Mouse (Mus musculus) ES-E14 (cell line): ENCODE data around the gene Prkag2. TPM values are rescaled to one million over a fixed set of nuclear protein-coding genes. Genes with fewer than 3 reads are reported as not detected.

Source experiments
- DNase-seq: peaks from one replicate; pipeline ENCODE4 v3.0.0-alpha.2; 2013; ENCODE audit warnings: low read depth, low spot score
- H3K27ac ChIP-seq: 2 replicates; pipeline ENCODE4 v1.5.1; 2012; ENCODE audit warnings: low read depth, mild to moderate bottlenecking, low read length, moderate library complexity, mixed read lengths; ENCODE audit not compliant: poor library complexity, insufficient read depth, severe bottlenecking
- H3K36me3 ChIP-seq: 2 replicates; pipeline ENCODE4 v1.6.1; 2012; ENCODE audit warnings: mild to moderate bottlenecking, low read length, moderate library complexity, mixed read lengths; ENCODE audit not compliant: control insufficient read depth, poor library complexity, insufficient read depth, severe bottlenecking
- H3K4me1 ChIP-seq, 2 experiments: fragments of 150-350 bp in 1 of 2; sonication (generic) in 1 of 2; 2 replicates each; pipeline ENCODE4 v1.6.1; 2012; ENCODE audit warnings: low read length in 2 of 2, mild to moderate bottlenecking in 1 of 2, mixed read lengths in 1 of 2; ENCODE audit not compliant: control insufficient read depth in 2 of 2, insufficient read depth in 2 of 2, poor library complexity in 1 of 2
- H3K4me3 ChIP-seq, 2 experiments: fragments of 150-350 bp in 1 of 2; sonication (generic) in 1 of 2; 2 replicates each; pipeline ENCODE4 v1.5.1; 2012; ENCODE audit warnings: low read length in 2 of 2, low read depth in 1 of 2, mild to moderate bottlenecking in 1 of 2, mixed read lengths in 1 of 2; ENCODE audit not compliant: insufficient read depth in 1 of 2, poor library complexity in 1 of 2, severe bottlenecking in 1 of 2
- H3K9ac ChIP-seq: 2 replicates; pipeline ENCODE4 v1.6.1; 2012; ENCODE audit warnings: low read depth, mild to moderate bottlenecking, low read length, mixed read lengths; ENCODE audit not compliant: poor library complexity, insufficient read depth, severe bottlenecking
- H3K9me3 ChIP-seq: fragments of 150-350 bp; sonication (generic); 2 replicates; pipeline ENCODE4 v1.6.1; 2012; ENCODE audit warnings: low read depth, mild to moderate bottlenecking, low read length; ENCODE audit not compliant: control insufficient read depth, insufficient read depth
- CHD2 ChIP-seq: IDR thresholded peaks from 2 replicates; pipeline ENCODE4 v1.6.1; 2014; ENCODE audit warnings: mild to moderate bottlenecking, low read depth, low read length, inconsistent platforms
- HCFC1 ChIP-seq: IDR thresholded peaks from 2 replicates; pipeline ENCODE4 v1.6.1; 2012; ENCODE audit warnings: low read length, inconsistent platforms, borderline replicate concordance; ENCODE audit not compliant: insufficient read depth
- MAFK ChIP-seq: IDR thresholded peaks from 2 replicates; pipeline ENCODE4 v1.6.1; 2014; ENCODE audit warnings: mild to moderate bottlenecking, low read depth, low read length, inconsistent platforms; ENCODE audit not compliant: insufficient read depth
- ZC3H11A ChIP-seq: IDR thresholded peaks from 2 replicates; pipeline ENCODE4 v1.6.1; 2012; ENCODE audit warnings: low read depth, mild to moderate bottlenecking, inconsistent platforms, low read length, borderline replicate concordance
- ZNF384 ChIP-seq: IDR thresholded peaks from 2 replicates; pipeline ENCODE4 v1.6.1; 2012; ENCODE audit warnings: low read depth, low read length, inconsistent platforms
- in situ Hi-C, 2 experiments: fragments of 600-800 bp; cut with MboI; formaldehyde crosslinking; loops; one replicate each; pipeline ENCODE4 v1.15.1; 2025; ENCODE audit warnings: low sequenced_read_pairs in 2 of 2, inconsistent platforms in 1 of 2; ENCODE audit not compliant: unreplicated experiment in 2 of 2
- total RNA-seq: library from RNA; depleted of rRNA; stranded (reverse); fragments of 300-350 nt; gene quantifications from 2 replicates; pipeline ENCODE4 v1.2.3, GENCODE M21; 2012

Prkag2 gene
- total RNA-seq, 1 experiment, result 10.5 TPM

GRCm38 (mm10) chr5:25041947-25042346 is 58.5 kb downstream of the Prkag2 start:
- Histone ChIP-seq H3K36me3 (no peaks in the 10 kb centered on the region), H3K27ac (no peak overlapping the region), H3K9ac (no peak overlapping the region), H3K9me3 (no peaks in the 10 kb centered on the region), H3K4me3 (no peak overlapping the region), H3K4me1 (no peaks in the 10 kb centered on the region)
- TF ChIP-seq MAFK, result no peak
- TF ChIP-seq HCFC1, result no peak
- TF ChIP-seq CHD2, result no peak
- TF ChIP-seq ZNF384, result no peak
- no peak for TF ChIP-seq ZC3H11A
- in situ Hi-C loops, result no loop called here
- no peak for DNase-seq

GRCm38 (mm10) chr5:25041307-25041706 is 59.1 kb downstream of the Prkag2 start:
- H3K9ac ChIP-seq, result no peak overlapping the region
- H3K27ac ChIP-seq, result no peak overlapping the region
- no peaks in the 10 kb centered on the region for H3K4me1 ChIP-seq
- TF ChIP-seq ZNF384 (no peak), HCFC1 (no peak), MAFK (no peak), ZC3H11A (no peak), CHD2 (no peak)
- no peaks in the 10 kb centered on the region for H3K36me3 ChIP-seq
- peak; percentile 9 for DNase-seq
- no peaks in the 10 kb centered on the region for H3K9me3 ChIP-seq
- H3K4me3 ChIP-seq, result no peak overlapping the region
- in situ Hi-C loops, result no loop called here

- Histone ChIP-seq H3K4me3 (no peak overlapping the region), H3K27ac (no peak overlapping the region), H3K4me1 (no peaks in the 10 kb centered on the region), H3K9ac (no peak overlapping the region), H3K9me3 (no peaks in the 10 kb centered on the region), H3K36me3 (no peaks in the 10 kb centered on the region)
- in situ Hi-C loops, result no loop called here
- TF ChIP-seq ZC3H11A (no peak), HCFC1 (no peak), ZNF384 (no peak), CHD2 (no peak), MAFK (no peak)
- DNase-seq, result no peak
Measured at GRCm38 (mm10) chr5:25040903-25041302, 59.5 kb downstream of the Prkag2 start.

- in situ Hi-C loops, result no loop called here
- no peak overlapping the region for H3K27ac ChIP-seq
Measured at GRCm38 (mm10) chr5:25038827-25039226, 61.6 kb downstream of the Prkag2 start.

GRCm38 (mm10) chr5:25035391-25035790 is 65.1 kb downstream of the Prkag2 start:
- H3K4me3 ChIP-seq, result no peak overlapping the region
- no peaks in the 10 kb centered on the region for H3K36me3 ChIP-seq
- TF ChIP-seq ZNF384 (no peak), ZC3H11A (no peak), HCFC1 (no peak), MAFK (no peak), CHD2 (no peak)
- H3K9me3 ChIP-seq, result no peaks in the 10 kb centered on the region
- in situ Hi-C loops, result no loop called here
- no peak overlapping the region for H3K27ac ChIP-seq
- DNase-seq, result no peak
- H3K9ac ChIP-seq, result no peak overlapping the region
- no peaks in the 10 kb centered on the region for H3K4me1 ChIP-seq

More at GRCm38 (mm10) chr5:25038827-25039226, 61.6 kb downstream of the Prkag2 start:
- Histone ChIP-seq H3K36me3 (no peaks in the 10 kb centered on the region), H3K4me1 (no peaks in the 10 kb centered on the region), H3K4me3 (no peak overlapping the region), H3K9me3 (no peaks in the 10 kb centered on the region), H3K9ac (no peak overlapping the region)
- no peak for TF ChIP-seq MAFK
- no peak for TF ChIP-seq HCFC1
- TF ChIP-seq ZC3H11A, result no peak
- TF ChIP-seq CHD2, result no peak
- TF ChIP-seq ZNF384, result no peak
- no peak for DNase-seq
